Mouse (Mus musculus): ENCODE data around the gene Wdr90. TPM values are rescaled to one million over a fixed set of nuclear protein-coding genes. Genes with fewer than 3 reads are reported as not detected.
"Not testable (repeated sequence)": the region's sequence is repeated elsewhere in the genome, so short reads cannot be mapped to it uniquely, and the experiment has no call there.

Gene Wdr90
- total RNA-seq, 2 experiments from 2014 or later = 16.7 to 18.0 TPM

- no peak for DNase-seq (ENCODE audit: low spot score in 2 of 2)
Observed at GRCm38 (mm10) chr17:25809606-25810340, 51.5 kb downstream of the Wdr90 start.

GRCm38 (mm10) chr17:25808789-25809605 lies 52.3 kb downstream of the Wdr90 start, which contains the start of gene Fbxl16:
Gene Fbxl16 (plus strand): TSS chr17:25809085.
- DNase-seq (ENCODE audit: low spot score in 2 of 2) = peak; percentile 78 to 83

GRCm38 (mm10) chr17:25808028-25808427 lies 53.3 kb downstream of the Wdr90 start:
- DNase-seq (ENCODE audit: low spot score in 2 of 2) = no peak

- not testable (repeated sequence) for DNase-seq (ENCODE audit: low spot score in 2 of 2)
Observed at GRCm38 (mm10) chr17:25807452-25807851, 53.8 kb downstream of the Wdr90 start.

DNA sequence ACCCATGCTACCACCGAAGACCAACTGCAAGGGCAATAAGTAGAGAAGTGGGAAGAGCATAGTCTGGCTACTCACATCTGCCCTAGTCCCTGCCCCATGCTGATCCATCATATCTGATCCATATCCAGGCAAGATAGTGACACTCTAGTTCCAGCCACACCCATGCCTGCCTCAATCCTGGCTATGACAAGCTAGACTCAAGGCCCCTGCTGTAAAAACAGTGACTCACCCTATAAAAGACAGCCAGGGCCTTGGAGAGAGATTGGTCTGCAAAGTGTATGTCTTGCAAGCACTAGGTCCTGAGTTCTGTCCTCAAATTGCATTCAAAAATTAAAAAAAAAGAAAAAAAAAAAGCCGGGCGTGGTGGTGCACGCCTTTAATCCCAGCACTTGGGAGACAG lies 54.8 kb downstream of the Wdr90 start:
- DNase-seq (ENCODE audit: low spot score in 2 of 2) = no peak

DNA sequence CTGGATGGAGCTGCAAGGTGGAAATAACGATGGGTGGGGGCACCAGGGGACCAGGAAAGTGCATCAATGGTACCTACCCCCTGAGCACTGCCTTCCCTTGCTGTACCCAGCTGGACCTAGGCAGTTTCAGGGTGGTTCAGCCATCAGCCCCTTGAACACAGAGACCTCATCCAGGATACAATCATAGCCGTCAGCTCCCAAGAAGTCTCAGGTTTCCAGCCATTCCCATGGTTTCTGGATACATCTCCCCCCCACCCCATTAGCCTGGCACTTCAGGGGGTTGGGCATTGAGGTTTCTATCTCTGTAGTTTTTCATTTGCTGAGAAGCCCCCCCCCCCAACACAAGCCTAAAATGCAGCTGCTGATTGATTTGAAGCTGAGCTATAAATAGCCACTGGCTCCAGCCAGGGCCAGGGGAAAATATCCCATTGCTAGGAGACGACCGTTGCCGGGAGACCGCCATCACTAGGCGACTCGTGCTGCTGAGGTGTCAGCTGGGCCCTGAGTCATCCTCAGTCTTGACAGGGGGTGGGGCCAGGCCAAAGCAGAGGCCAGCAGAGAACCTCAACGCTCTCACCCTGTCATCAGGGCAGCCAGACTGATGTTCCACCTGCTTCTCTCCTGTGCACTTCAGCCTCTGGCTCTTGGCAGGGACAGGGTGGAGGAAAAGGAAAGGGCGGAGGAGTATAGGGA lies 58.3 kb downstream of the Wdr90 start:
- DNase-seq (ENCODE audit: low spot score in 2 of 2) = peak in 1 of 2 experiments; percentile 68

DNA sequence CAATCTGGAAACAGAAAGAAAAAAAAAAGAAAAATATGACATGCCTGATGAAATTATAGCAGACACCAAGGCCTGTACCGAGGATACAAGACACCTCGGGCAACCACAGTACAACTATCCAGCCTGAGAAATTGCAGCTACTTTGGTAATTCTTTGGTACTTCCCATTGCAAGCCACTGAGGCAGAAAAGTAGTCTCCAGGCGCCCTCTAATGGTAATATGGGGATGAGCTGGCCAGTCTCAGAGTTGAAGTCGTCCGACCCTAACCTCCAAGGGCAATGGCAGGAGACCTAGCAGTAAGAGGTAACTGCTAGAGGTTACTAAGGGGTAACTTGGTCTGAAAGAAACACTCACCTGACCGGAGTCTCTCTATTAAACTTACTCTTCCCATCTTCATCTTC lies 60.3 kb downstream of the Wdr90 start:
- DNase-seq (ENCODE audit: low spot score in 2 of 2) = peak in 1 of 2 experiments; percentile 55

- peak; percentile 86 to 87 for DNase-seq (ENCODE audit: low spot score in 2 of 2)
Observed at GRCm38 (mm10) chr17:25796951-25797369, 64.3 kb downstream of the Wdr90 start, which contains the start of gene Metrn. Gene Metrn (minus strand): TSS chr17:25797136.

GRCm38 (mm10) chr17:25796211-25796771 lies 65.0 kb downstream of the Wdr90 start:
- DNase-seq (ENCODE audit: low spot score in 2 of 2) = peak in 1 of 2 experiments; percentile 38

GRCm38 (mm10) chr17:25795609-25796092 lies 65.7 kb downstream of the Wdr90 start, which contains the start of gene AC134908.4:
Gene AC134908.4 (minus strand): TSS chr17:25795659.
- DNase-seq (ENCODE audit: low spot score in 2 of 2) = no peak

DNA sequence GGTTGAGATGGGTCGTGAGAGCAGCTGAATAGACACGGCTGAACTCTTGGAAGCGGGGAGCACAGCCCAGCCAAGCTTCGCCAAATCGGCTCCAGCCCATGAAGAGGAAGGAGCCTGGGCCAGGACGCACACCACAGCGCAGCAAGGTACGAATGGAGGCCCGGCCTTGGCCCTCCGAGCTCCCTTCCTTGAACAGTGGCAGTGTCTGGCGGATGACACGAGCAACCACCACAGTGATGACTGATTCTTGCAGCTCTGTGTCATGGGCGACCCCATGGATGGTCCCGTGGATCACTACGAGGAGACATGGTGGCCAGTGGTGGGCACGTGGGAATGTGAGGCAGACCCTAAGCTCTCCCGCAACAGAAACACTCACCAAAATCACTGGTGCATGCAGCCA lies 66.3 kb downstream of the Wdr90 start:
- no peak for DNase-seq (ENCODE audit: low spot score in 2 of 2)

Small RNAs within 50 kb of the gene (microRNA-seq; reads per million reads assigned to microRNA genes)
- gene Mir3082 (ENCODE audit: borderline number of aligned reads in 2 of 2) = 1.9 to 2.4 reads per million in 2 experiments

Other genes starting within 250 kb of the Wdr90 start
- 1 to 10 TPM in 1 of 2 experiments, not detected in 1; 1.1 TPM for gene Gng13, start 144.3 kb downstream of the Wdr90 start, total RNA-seq (2021)
- gene Chtf18, start 134.1 kb downstream of the Wdr90 start, total RNA-seq (2021) = 1 to 10 TPM; 2.6 to 2.7 TPM
- 10 to 100 TPM; 10.2 to 12.8 TPM for gene Rpusd1, start 133.8 kb downstream of the Wdr90 start, total RNA-seq (2021)
- not detected for gene Mslnl, start 125.5 kb downstream of the Wdr90 start, total RNA-seq (2021)
- 10 to 100 TPM in 1 of 2 experiments, 1 to 10 TPM in 1; 6.5 to 11.5 TPM for gene Msln, start 107.1 kb downstream of the Wdr90 start, total RNA-seq (2021)
- gene Narfl, start 87.7 kb downstream of the Wdr90 start, total RNA-seq (2021) = 10 to 100 TPM; 35.8 to 37.1 TPM
- 10 to 100 TPM; 17.4 to 23.7 TPM for gene Haghl, start 75.8 kb downstream of the Wdr90 start, total RNA-seq (2021)
- gene Ccdc78, start 74.9 kb downstream of the Wdr90 start, total RNA-seq (2021) = not detected
- 10 to 100 TPM; 78.0 to 89.1 TPM for gene Fam173a, start 68.6 kb downstream of the Wdr90 start, total RNA-seq (2021)
- gene AC134908.4, start 65.8 kb downstream of the Wdr90 start, total RNA-seq (2021) = 1 to 10 TPM in 1 of 2 experiments, not detected in 1; 1.4 TPM
- gene Metrn, start 64.4 kb downstream of the Wdr90 start, total RNA-seq (2021) = 10 to 100 TPM; 23.7 to 25.7 TPM
- gene Fbxl16, start 52.4 kb downstream of the Wdr90 start, total RNA-seq (2021) = 10 to 100 TPM; 20.3 to 61.4 TPM
- gene Wdr24, start 37.9 kb downstream of the Wdr90 start, total RNA-seq (2021) = 10 to 100 TPM; 15.7 to 20.2 TPM
- 100 to 1,000 TPM in 1 of 2 experiments, 10 to 100 TPM in 1; 89.7 to 107 TPM for gene Jmjd8, start 32.6 kb downstream of the Wdr90 start, total RNA-seq (2021)
- 100 to 1,000 TPM; 142 to 175 TPM for gene Stub1, start 28.1 kb downstream of the Wdr90 start, total RNA-seq (2021)
- 10 to 100 TPM; 13.6 to 18.4 TPM for gene Rhbdl1, start 24.2 kb downstream of the Wdr90 start, total RNA-seq (2021)
- 10 to 100 TPM in 1 of 2 experiments, 1 to 10 TPM in 1; 9.3 to 13.1 TPM for gene Gm20683, start 19.7 kb downstream of the Wdr90 start, total RNA-seq (2021)
- 100 to 1,000 TPM; 110 TPM for gene Rhot2, start 16.6 kb downstream of the Wdr90 start, total RNA-seq (2021)
- 100 to 1,000 TPM; 302 to 373 TPM for gene Mcrip2, start 7.3 kb upstream of the Wdr90 start, total RNA-seq (2021)
- 100 to 1,000 TPM in 1 of 2 experiments, 10 to 100 TPM in 1; 97.4 to 106 TPM for gene Mettl26, start 13.6 kb upstream of the Wdr90 start, total RNA-seq (2021)
- gene Wfikkn1, start 19.4 kb upstream of the Wdr90 start, total RNA-seq (2021) = 1 to 10 TPM in 1 of 2 experiments, under 1 TPM in 1; 0.93 to 2.0 TPM
- 10 to 100 TPM; 20.6 to 32.6 TPM for gene Rab40c, start 58.2 kb upstream of the Wdr90 start, total RNA-seq (2021)
- gene Pigq, start 83.4 kb upstream of the Wdr90 start, total RNA-seq (2021) = 100 to 1,000 TPM; 110 to 111 TPM
- gene Nhlrc4, start 83.5 kb upstream of the Wdr90 start, total RNA-seq (2021) = not detected
- not detected for gene A930017K11Rik, start 91.1 kb upstream of the Wdr90 start, total RNA-seq (2021)
- 10 to 100 TPM; 22.6 to 24.4 TPM for gene Capn15, start 124.3 kb upstream of the Wdr90 start, total RNA-seq (2021)
- 10 to 100 TPM; 22.6 to 24.6 TPM for gene Rab11fip3, start 208.1 kb upstream of the Wdr90 start, total RNA-seq (2021)
- 10 to 100 TPM; 23.8 to 25.0 TPM for gene Decr2, start 228.8 kb upstream of the Wdr90 start, total RNA-seq (2021)
- gene Nme4, start 234.1 kb upstream of the Wdr90 start, total RNA-seq (2021) = 1 to 10 TPM; 2.9 to 3.2 TPM